Mouse (Mus musculus): ENCODE data around the gene Cpa5. TPM values are rescaled to one million over a fixed set of nuclear protein-coding genes. Genes with fewer than 3 reads are reported as not detected.

Cpa5 gene
- polyA plus RNA-seq, 1 experiment from 2014 or later, result 0.43 TPM

Other genes starting within 250 kb of the Cpa5 start
- 49.5 and 55.5 TPM in 2 replicates for gene Zc3hc1, start 220.0 kb upstream of the Cpa5 start, polyA plus RNA-seq (2015; fragmentation: Nextera tagmentation; extraction: Ambion mirVana)
- 24.3 and 26.1 TPM in 2 replicates for gene Klhdc10, start 209.1 kb upstream of the Cpa5 start, polyA plus RNA-seq (2015; fragmentation: Nextera tagmentation; extraction: Ambion mirVana)
- gene Tmem209, start 101.2 kb upstream of the Cpa5 start, polyA plus RNA-seq (2015; fragmentation: Nextera tagmentation; extraction: Ambion mirVana), result 27.5 and 29.1 TPM in 2 replicates
- gene Ssmem1, start 101.2 kb upstream of the Cpa5 start, polyA plus RNA-seq (2015; fragmentation: Nextera tagmentation; extraction: Ambion mirVana), result 0.14 and 0.52 TPM in 2 replicates
- gene Cpa2, start 69.4 kb upstream of the Cpa5 start, polyA plus RNA-seq (2015; fragmentation: Nextera tagmentation; extraction: Ambion mirVana), result 3.4 and 5.2 TPM in 2 replicates
- 5.1 and 6.3 TPM in 2 replicates for gene Cpa4, start 42.6 kb upstream of the Cpa5 start, polyA plus RNA-seq (2015; fragmentation: Nextera tagmentation; extraction: Ambion mirVana)
- 0.98 and 1.2 TPM in 2 replicates for gene Cpa1, start 28.2 kb downstream of the Cpa5 start, polyA plus RNA-seq (2015; fragmentation: Nextera tagmentation; extraction: Ambion mirVana)
- 30.9 and 33.1 TPM in 2 replicates for gene Cep41, start 82.7 kb downstream of the Cpa5 start, polyA plus RNA-seq (2015; fragmentation: Nextera tagmentation; extraction: Ambion mirVana)
- 1,312 and 1,376 TPM in 2 replicates for gene Mest, start 112.5 kb downstream of the Cpa5 start, polyA plus RNA-seq (2015; fragmentation: Nextera tagmentation; extraction: Ambion mirVana)

All from embryonic facial prominence, embryonic 15.5 days (tissue).